Mouse (Mus musculus) CH12.LX (cell line): ENCODE data around the gene Pkd1l2. TPM values are rescaled to one million over a fixed set of nuclear protein-coding genes. Genes with fewer than 3 reads are reported as not detected.

ENCODE experiments used
- DNase-seq: peaks from one replicate; pipeline ENCODE4 v3.0.0-alpha.2; 2013; ENCODE audit errors: extremely low read depth
- H3K27ac ChIP-seq: 2 replicates; pipeline ENCODE4 v1.5.1; 2012; ENCODE audit warnings: low read depth, mild to moderate bottlenecking, control low read depth, moderate library complexity; ENCODE audit not compliant: insufficient read depth
- H3K27me3 ChIP-seq: replicated peaks from 2 replicates; pipeline ENCODE3; 2012; ENCODE audit warnings: inconsistent platforms
- H3K36me3 ChIP-seq, 2 experiments: replicated peaks in 1 of 2; 2 replicates each; pipeline versions ENCODE3 to v1.6.1; 2012; ENCODE audit warnings: inconsistent platforms in 1 of 2, low read length in 1 of 2, mild to moderate bottlenecking in 1 of 2, mixed read lengths in 1 of 2, moderate library complexity in 1 of 2; ENCODE audit not compliant: control insufficient read depth in 1 of 2, insufficient read depth in 1 of 2
- H3K4me1 ChIP-seq, 2 experiments: 2 replicates each; pipeline ENCODE4 v1.6.1; 2012; ENCODE audit warnings: inconsistent platforms in 1 of 2, moderate library complexity in 1 of 2; ENCODE audit not compliant: insufficient read depth in 2 of 2, control insufficient read depth in 1 of 2
- H3K4me2 ChIP-seq: 2 replicates; pipeline ENCODE4 v1.6.1; 2012; ENCODE audit warnings: low read depth, mild to moderate bottlenecking, control low read depth; ENCODE audit not compliant: poor library complexity, insufficient read depth, severe bottlenecking
- H3K4me3 ChIP-seq, 3 experiments: fragments of 150-350 bp in 1 of 3; sonication (generic) in 1 of 3; replicated peaks in 1 of 3; 2 replicates each; pipeline versions ENCODE3 to v1.5.1; 2011 to 2012; ENCODE audit warnings: low read depth in 2 of 3, low read length in 2 of 3, mild to moderate bottlenecking in 2 of 3, moderate library complexity in 2 of 3, control low read depth in 1 of 3, improper control_type of control experiment in 1 of 3, inconsistent platforms in 1 of 3, mixed read lengths in 1 of 3; ENCODE audit not compliant: poor library complexity in 1 of 3
- H3K79me2 ChIP-seq: replicated peaks from 2 replicates; pipeline ENCODE4 v1.6.1; 2012; ENCODE audit warnings: mild to moderate bottlenecking, moderate library complexity; ENCODE audit not compliant: control insufficient read depth, poor library complexity, insufficient read depth, severe bottlenecking; ENCODE audit errors: extremely low read depth
- H3K9ac ChIP-seq: 2 replicates; pipeline ENCODE4 v1.6.1; 2012; ENCODE audit warnings: low read depth, mild to moderate bottlenecking, control low read depth, moderate library complexity; ENCODE audit not compliant: insufficient read depth
- H3K9me3 ChIP-seq: replicated peaks from 2 replicates; pipeline ENCODE3; 2012; ENCODE audit warnings: low read length, inconsistent platforms, mixed read lengths
- BHLHE40 ChIP-seq: IDR thresholded peaks from 2 replicates; pipeline ENCODE4 v1.6.1; 2011; ENCODE audit warnings: mild to moderate bottlenecking, low read depth, low read length, improper control_type of control experiment
- CHD1 ChIP-seq: IDR thresholded peaks from 2 replicates; pipeline ENCODE4 v1.6.1; 2012; ENCODE audit warnings: low read depth, low read length, improper control_type of control experiment, inconsistent platforms
- CHD2 ChIP-seq: IDR thresholded peaks from 2 replicates; pipeline ENCODE4 v1.6.1; 2011; ENCODE audit warnings: low read length, improper control_type of control experiment
- CTCF ChIP-seq, 2 experiments: IDR thresholded peaks in 1 of 2; conservative IDR thresholded peaks in 1 of 2; 2 replicates each; pipeline ENCODE4 v1.5.1; 2011 to 2012; ENCODE audit warnings: low read depth in 2 of 2, low read length in 2 of 2, improper control_type of control experiment in 1 of 2, inconsistent platforms in 1 of 2, mild to moderate bottlenecking in 1 of 2, moderate library complexity in 1 of 2
- ELF1 ChIP-seq: IDR thresholded peaks from 2 replicates; pipeline ENCODE4 v1.6.1; 2014; ENCODE audit warnings: low read depth, mild to moderate bottlenecking, inconsistent platforms, low read length, improper control_type of control experiment
- ETS1 ChIP-seq: conservative IDR thresholded peaks from 2 replicates; pipeline ENCODE4 v1.6.1; 2012; ENCODE audit warnings: low read depth, mild to moderate bottlenecking, inconsistent platforms, low read length, improper control_type of control experiment, moderate library complexity
- IRF4 ChIP-seq: IDR thresholded peaks from 2 replicates; pipeline ENCODE4 v1.6.1; 2014; ENCODE audit warnings: low read depth, mild to moderate bottlenecking, inconsistent platforms, low read length, improper control_type of control experiment
- JUN ChIP-seq: IDR thresholded peaks from 2 replicates; pipeline ENCODE4 v1.6.1; 2011; ENCODE audit warnings: low read depth, mild to moderate bottlenecking, low read length, improper control_type of control experiment, moderate library complexity; ENCODE audit not compliant: insufficient read depth
- KAT2A ChIP-seq: IDR thresholded peaks from 2 replicates; pipeline ENCODE4 v1.6.1; 2012; ENCODE audit warnings: low read length, improper control_type of control experiment, inconsistent platforms; ENCODE audit not compliant: insufficient replicate concordance
- MAX ChIP-seq: IDR thresholded peaks from 2 replicates; pipeline ENCODE4 v1.6.1; 2011; ENCODE audit warnings: low read length, improper control_type of control experiment
- MAZ ChIP-seq: IDR thresholded peaks from 2 replicates; pipeline ENCODE4 v1.6.1; 2012; ENCODE audit warnings: low read depth, mild to moderate bottlenecking, inconsistent platforms, low read length, improper control_type of control experiment, moderate library complexity
- MXI1 ChIP-seq: IDR thresholded peaks from 2 replicates; pipeline ENCODE4 v1.6.1; 2011; ENCODE audit warnings: mild to moderate bottlenecking, low read depth, low read length, improper control_type of control experiment
- MYC ChIP-seq: IDR thresholded peaks from 2 replicates; pipeline ENCODE4 v1.6.1; 2011; ENCODE audit warnings: low read depth, mild to moderate bottlenecking, improper control_type of control experiment, low read length
- NRF1 ChIP-seq: IDR thresholded peaks from 2 replicates; pipeline ENCODE4 v1.6.1; 2014; ENCODE audit warnings: low read depth, mild to moderate bottlenecking, inconsistent platforms, low read length, improper control_type of control experiment, moderate library complexity
- PAX5 ChIP-seq: IDR thresholded peaks from 2 replicates; pipeline ENCODE4 v1.6.1; 2012; ENCODE audit warnings: low read length, inconsistent platforms, mixed read lengths
- POLR2A ChIP-seq: IDR thresholded peaks from 2 replicates; pipeline ENCODE4 v1.6.1; 2011; ENCODE audit warnings: low read depth, mild to moderate bottlenecking, improper control_type of control experiment, low read length
- POLR2AphosphoS2 ChIP-seq: IDR thresholded peaks from 2 replicates; pipeline ENCODE4 v1.6.1; 2011; ENCODE audit warnings: low read depth, low read length, improper control_type of control experiment
- RAD21 ChIP-seq: IDR thresholded peaks from 2 replicates; pipeline ENCODE4 v1.6.1; 2011; ENCODE audit warnings: low read depth, mild to moderate bottlenecking, low read length, improper control_type of control experiment, moderate library complexity
- RCOR1 ChIP-seq: conservative IDR thresholded peaks from 2 replicates; pipeline ENCODE4 v1.6.1; 2012; ENCODE audit warnings: low read depth, mild to moderate bottlenecking, inconsistent platforms, low read length, improper control_type of control experiment
- TBP ChIP-seq: conservative IDR thresholded peaks from 2 replicates; pipeline ENCODE4 v1.6.1; 2011; ENCODE audit warnings: low read depth, low read length, improper control_type of control experiment
- TCF12 ChIP-seq: IDR thresholded peaks from 2 replicates; pipeline ENCODE4 v1.6.1; 2014; ENCODE audit warnings: low read depth, mild to moderate bottlenecking, inconsistent platforms, low read length, improper control_type of control experiment
- UBTF ChIP-seq: IDR thresholded peaks from 2 replicates; pipeline ENCODE4 v1.6.1; 2012; ENCODE audit warnings: low read depth, mild to moderate bottlenecking, inconsistent platforms, low read length, improper control_type of control experiment, moderate library complexity
- USF1 ChIP-seq: IDR thresholded peaks from 2 replicates; pipeline ENCODE4 v1.6.1; 2014; ENCODE audit warnings: low read depth, mild to moderate bottlenecking, inconsistent platforms, low read length, improper control_type of control experiment
- USF2 ChIP-seq: conservative IDR thresholded peaks from 2 replicates; pipeline ENCODE4 v1.6.1; 2011; ENCODE audit warnings: low read depth, low read length, improper control_type of control experiment
- ZNF384 ChIP-seq: IDR thresholded peaks from 2 replicates; pipeline ENCODE4 v1.6.1; 2012; ENCODE audit warnings: low read depth, low read length, improper control_type of control experiment, inconsistent platforms
- dilution Hi-C: fragments of 300-500 bp; cut with MboI; formaldehyde crosslinking; loops from 2 replicates; pipeline ENCODE4 v1.14.3; 2020; ENCODE audit warnings: low sequenced_read_pairs; ENCODE audit not compliant: extremely low pct_unique_long_range_greater_than_20kb, extremely low pct_ligation_motif_present
- in situ Hi-C: fragments of 300-500 bp; cut with MboI; formaldehyde crosslinking; loops from 3 replicates; pipeline ENCODE4 v1.14.3; 2019; ENCODE audit warnings: low sequenced_read_pairs, low pct_ligation_motif_present, low pct_unique_long_range_greater_than_20kb, mixed read lengths
- polyA plus RNA-seq: library from polyadenylated mRNA; unstranded; fragments of >175 nt; gene quantifications from 2 replicates; pipeline ENCODE4 v1.2.1, GENCODE M21; 2012; ENCODE audit warnings: low read depth; ENCODE audit not compliant: insufficient read length
- total RNA-seq, 2 experiments: library from RNA; depleted of rRNA; stranded (reverse); fragments of 300-350 nt in 1 of 2; fragments of >200 nt in 1 of 2; gene quantifications; 2 replicates each; pipeline ENCODE4 v1.2.3; 2012 to 2014

Gene Pkd1l2
- total and polyA plus RNA-seq, 3 experiments, result 0.06 TPM; not detected in 2

GRCm38 (mm10) chr8:117123850-117124633 is 41.8 kb upstream of the Pkd1l2 start:
- H3K4me2 ChIP-seq, result no peak overlapping the region
- DNase-seq, result no peak
- H3K27me3 ChIP-seq, result no peaks in the 10 kb centered on the region
- TF ChIP-seq CHD2 (no peak), IRF4 (no peak), MXI1 (no peak), PAX5 (no peak), MYC (no peak), RCOR1 (no peak), KAT2A (no peak), POLR2A (no peak), BHLHE40 (no peak), TBP (no peak), ZNF384 (no peak), ELF1 (no peak), JUN (no peak), MAZ (no peak)
- H3K27ac ChIP-seq, result no peak overlapping the region
- H3K79me2 ChIP-seq, result no peaks in the 10 kb centered on the region
- no peak overlapping the region for H3K9ac ChIP-seq
- no peak overlapping the region for H3K4me3 ChIP-seq
- peaks cover 13 to 24% of the 10 kb centered on the region in 2 experiments for H3K4me1 ChIP-seq
- no peaks in the 10 kb centered on the region for H3K9me3 ChIP-seq
- H3K36me3 ChIP-seq, result no peaks in the 10 kb centered on the region
- dilution Hi-C loops (no loop called here), in situ Hi-C loops (loop anchor here (5.0 kb wide), 1 partner anchor 33 kb away; the partner anchor contains the start of gene Gan)

GRCm38 (mm10) chr8:117121277-117121676 is 39.0 kb upstream of the Pkd1l2 start:
- Histone ChIP-seq H3K36me3 (no peaks in the 10 kb centered on the region), H3K4me2 (no peak overlapping the region), H3K27ac (no peak overlapping the region), H3K4me3 (no peak overlapping the region), H3K27me3 (no peaks in the 10 kb centered on the region), H3K4me1 (peaks cover 12 to 23% of the 10 kb centered on the region in 2 experiments), H3K9me3 (no peaks in the 10 kb centered on the region), H3K79me2 (no peaks in the 10 kb centered on the region), H3K9ac (no peak overlapping the region)
- peak; percentile 74 for DNase-seq
- TF ChIP-seq JUN (no peak), CTCF (conservative IDR thresholded peaks at IDR 0.05 in 1 of 2, IDR thresholded peaks at IDR 0.05 in 1 of 2; ENCODE audit: low read depth in 2 of 2, low read length in 2 of 2) (no peak), USF2 (peak; percentile 29; the same call in 1 of the 2 replicates), KAT2A (no peak), MAX (no peak), UBTF (no peak), ETS1 (no peak), ELF1 (peak; percentile 50; the same call in 1 of the 2 replicates), CHD1 (no peak), USF1 (peak; percentile 10; the same call in 1 of the 2 replicates), RCOR1 (no peak), NRF1 (no peak), TCF12 (no peak), RAD21 (no peak), POLR2AphosphoS2 (no peak)
- in situ Hi-C loops (loop anchor here (5.0 kb wide), 1 partner anchor 36 kb away; the partner anchor contains the start of gene Gan), dilution Hi-C loops (no loop called here)
